Mouse (Mus musculus): ENCODE measurements at regions not wholly inside any gene's neighbourhood (a gene's known extent, or its start where the extent isn't known, plus 50 kb on each side); places are given as distances from the start of the nearest gene placed in this dataset.
A peak's percentile ranks its signal among the peaks of the same experiment; 100 is the strongest.

DNA sequence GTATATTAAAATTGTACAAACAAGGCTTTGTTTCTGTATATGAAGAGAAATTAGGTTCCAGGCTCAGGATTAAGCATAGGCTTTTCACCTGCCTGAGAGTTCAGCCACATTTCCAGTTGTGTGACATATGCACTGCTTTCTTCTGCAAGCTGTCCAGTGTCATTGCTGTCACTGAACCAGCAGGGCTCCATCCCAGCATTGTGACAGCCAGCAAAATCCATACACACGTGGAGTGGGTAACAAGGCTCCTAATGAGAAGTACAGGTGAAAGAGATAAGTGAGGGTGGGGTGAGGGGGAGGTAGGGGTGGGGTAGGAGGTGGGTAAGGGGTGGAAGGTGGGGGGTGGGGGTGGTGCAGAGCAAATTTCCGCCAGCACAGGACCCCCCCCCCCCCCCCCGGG lies 144.1 kb downstream of the Cd24a start:
- Histone ChIP-seq H3K9me3 (replicated peaks) (peaks cover 3% of the 10 kb centered on the region; the same call in 1 of the 2 replicates), H3K27me3 (replicated peaks) (no peaks in the 10 kb centered on the region), H3K27ac (ENCODE audit: poor library complexity, severe bottlenecking) (no peak overlapping the region), H3K9ac (no peak overlapping the region), H3K36me3 (no peaks in the 10 kb centered on the region), H3K4me3 (no peak overlapping the region), H3K4me1 (replicated peaks) (peaks cover 27% of the 10 kb centered on the region), H3K4me2 (peak overlapping the region; percentile 85)
- 3% methylated on average over 3 of the region's 3 CpGs for WGBS
- ATAC-seq (ENCODE audit: insufficient number of reproducible peaks, low FRiP score): no peak

DNA sequence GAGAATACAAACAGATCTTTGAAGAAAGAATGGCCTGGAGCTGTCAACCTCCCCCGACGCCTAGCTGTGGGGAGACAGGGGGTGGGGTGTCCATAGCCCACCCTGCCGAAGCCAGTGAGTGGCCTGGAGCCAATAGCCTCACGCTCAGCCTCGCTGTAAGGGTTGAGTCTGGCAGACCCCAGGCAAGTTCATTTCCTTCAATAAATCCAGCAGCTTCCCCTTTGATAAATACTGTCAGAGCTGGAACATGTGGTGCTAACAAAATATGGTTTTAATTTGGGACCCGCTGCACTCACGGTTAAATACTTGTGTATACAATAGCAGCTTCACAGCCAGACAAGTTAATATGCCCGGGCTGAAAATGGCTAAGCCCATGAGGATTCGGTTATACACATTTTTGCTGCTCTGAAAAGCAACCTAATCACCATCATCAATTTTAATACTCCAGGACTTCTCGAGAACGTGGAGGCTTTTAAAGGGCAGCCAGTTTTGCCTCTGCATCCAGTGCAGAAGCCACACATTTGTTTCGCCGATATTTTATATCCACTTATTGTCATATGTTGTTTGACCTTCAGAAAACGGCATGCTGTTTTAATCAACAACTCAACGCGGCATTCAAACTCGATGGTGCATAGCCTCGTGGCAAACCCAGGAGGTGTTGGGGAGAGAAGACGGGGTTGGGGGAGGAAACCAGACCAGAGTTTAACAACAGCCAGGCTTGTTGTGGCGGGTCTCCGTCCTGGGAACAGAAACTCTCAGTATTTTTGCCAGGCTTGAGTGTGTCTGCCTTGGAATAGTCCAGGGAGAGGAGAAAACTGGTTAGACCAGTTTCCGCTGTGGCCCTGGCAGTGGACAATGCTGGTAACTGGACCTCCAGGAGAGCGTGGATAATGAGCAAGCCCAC lies 144.9 kb downstream of the Cd24a start:
- no peak for ATAC-seq (ENCODE audit: insufficient number of reproducible peaks, low FRiP score)
- Histone ChIP-seq H3K4me3 (peak overlapping the region; percentile 44), H3K36me3 (no peaks in the 10 kb centered on the region), H3K27ac (ENCODE audit: poor library complexity, severe bottlenecking) (no peak overlapping the region), H3K9ac (peak overlapping the region; percentile 68), H3K27me3 (replicated peaks) (no peaks in the 10 kb centered on the region), H3K4me1 (replicated peaks) (peaks cover 27% of the 10 kb centered on the region), H3K9me3 (replicated peaks) (no peaks in the 10 kb centered on the region), H3K4me2 (peak overlapping the region; percentile 85)
- WGBS: 10% methylated on average over 23 of the region's 23 CpGs

DNA sequence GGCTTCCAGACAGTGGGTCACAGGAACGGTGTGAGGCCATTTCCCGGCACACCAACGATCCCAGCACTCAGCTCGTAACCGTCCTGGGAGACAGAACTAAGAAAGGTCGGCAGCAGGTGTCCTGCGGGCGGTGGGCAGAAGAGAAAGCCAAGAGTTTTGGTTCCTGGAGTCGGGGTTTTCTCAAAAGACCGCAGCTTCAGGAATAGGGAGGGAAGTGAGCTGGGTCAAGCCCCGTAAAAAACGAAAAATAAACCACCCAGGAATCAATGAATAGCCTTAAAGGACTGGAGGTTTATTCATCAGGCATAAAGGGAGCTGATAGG lies 145.5 kb downstream of the Cd24a start:
- Histone ChIP-seq H3K36me3 (no peaks in the 10 kb centered on the region), H3K4me2 (peak overlapping the region; percentile 85), H3K27ac (ENCODE audit: poor library complexity, severe bottlenecking) (no peak overlapping the region), H3K4me1 (replicated peaks) (peaks cover 23% of the 10 kb centered on the region), H3K9me3 (replicated peaks) (no peaks in the 10 kb centered on the region), H3K27me3 (replicated peaks) (no peaks in the 10 kb centered on the region), H3K9ac (peak overlapping the region; percentile 68), H3K4me3 (peak overlapping the region; percentile 44)
- 5% methylated on average over 12 of the region's 12 CpGs for WGBS
- no peak for ATAC-seq (ENCODE audit: insufficient number of reproducible peaks, low FRiP score)

DNA sequence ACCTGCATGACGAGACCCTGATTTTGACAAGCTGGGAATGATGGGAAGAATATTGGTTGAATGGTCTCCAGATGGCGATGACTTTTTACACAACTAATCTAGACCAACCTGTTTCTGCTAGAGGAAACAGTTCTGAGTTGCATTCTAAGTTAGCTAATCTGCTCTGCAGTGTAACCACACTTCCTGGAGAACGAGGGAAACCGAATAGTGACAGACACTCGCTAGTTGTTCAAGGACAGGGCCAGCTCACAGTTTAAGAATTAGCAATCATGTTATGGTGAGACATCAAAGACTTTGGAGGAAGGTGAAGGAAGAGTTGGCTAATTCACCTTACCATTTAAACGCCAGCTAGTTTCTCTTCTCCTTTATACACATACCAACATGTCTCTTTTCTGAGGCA lies 149.7 kb downstream of the Cd24a start:
- 72% methylated on average over 6 of the region's 6 CpGs for WGBS
- Histone ChIP-seq H3K27ac (ENCODE audit: poor library complexity, severe bottlenecking) (no peak overlapping the region), H3K9me3 (replicated peaks) (no peaks in the 10 kb centered on the region)

DNA sequence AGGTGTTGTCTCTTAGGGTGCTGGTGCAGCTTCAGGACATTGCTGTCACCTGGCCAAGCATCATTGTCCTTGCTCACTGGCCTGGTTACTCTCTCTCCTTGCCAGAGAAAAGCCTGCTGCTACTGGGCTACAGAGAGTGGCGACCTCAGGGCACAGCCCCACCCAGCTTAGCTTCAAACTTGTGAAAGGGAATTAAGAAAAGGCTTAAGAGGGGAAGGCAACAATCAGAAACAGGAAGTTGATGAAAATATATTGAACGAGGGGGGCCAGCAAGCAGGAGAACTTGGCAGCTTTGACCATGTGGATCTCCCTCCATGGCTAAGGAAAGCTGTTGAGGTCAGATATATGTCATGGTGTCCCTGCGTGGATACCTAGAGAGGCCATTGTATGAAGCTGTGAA lies 151.1 kb downstream of the Cd24a start:
- Histone ChIP-seq H3K4me2 (no peak overlapping the region), H3K4me1 (replicated peaks) (no peaks in the 10 kb centered on the region), H3K36me3 (no peaks in the 10 kb centered on the region), H3K9me3 (replicated peaks) (no peaks in the 10 kb centered on the region), H3K4me3 (no peak overlapping the region), H3K9ac (no peak overlapping the region), H3K27me3 (replicated peaks) (no peaks in the 10 kb centered on the region), H3K27ac (ENCODE audit: poor library complexity, severe bottlenecking) (no peak overlapping the region)
- 67% methylated on average over 3 of the region's 3 CpGs for WGBS
- no peak for ATAC-seq (ENCODE audit: insufficient number of reproducible peaks, low FRiP score)

More for the DNA sequence above, 149.7 kb downstream of the Cd24a start:
- no peak for ATAC-seq (ENCODE audit: insufficient number of reproducible peaks, low FRiP score)
- H3K4me3 ChIP-seq: no peak overlapping the region
- H3K4me1 ChIP-seq (replicated peaks): peaks cover 11% of the 10 kb centered on the region
- no peaks in the 10 kb centered on the region for H3K36me3 ChIP-seq
- no peak overlapping the region for H3K4me2 ChIP-seq
- no peaks in the 10 kb centered on the region for H3K27me3 ChIP-seq (replicated peaks)
- H3K9ac ChIP-seq: no peak overlapping the region

DNA sequence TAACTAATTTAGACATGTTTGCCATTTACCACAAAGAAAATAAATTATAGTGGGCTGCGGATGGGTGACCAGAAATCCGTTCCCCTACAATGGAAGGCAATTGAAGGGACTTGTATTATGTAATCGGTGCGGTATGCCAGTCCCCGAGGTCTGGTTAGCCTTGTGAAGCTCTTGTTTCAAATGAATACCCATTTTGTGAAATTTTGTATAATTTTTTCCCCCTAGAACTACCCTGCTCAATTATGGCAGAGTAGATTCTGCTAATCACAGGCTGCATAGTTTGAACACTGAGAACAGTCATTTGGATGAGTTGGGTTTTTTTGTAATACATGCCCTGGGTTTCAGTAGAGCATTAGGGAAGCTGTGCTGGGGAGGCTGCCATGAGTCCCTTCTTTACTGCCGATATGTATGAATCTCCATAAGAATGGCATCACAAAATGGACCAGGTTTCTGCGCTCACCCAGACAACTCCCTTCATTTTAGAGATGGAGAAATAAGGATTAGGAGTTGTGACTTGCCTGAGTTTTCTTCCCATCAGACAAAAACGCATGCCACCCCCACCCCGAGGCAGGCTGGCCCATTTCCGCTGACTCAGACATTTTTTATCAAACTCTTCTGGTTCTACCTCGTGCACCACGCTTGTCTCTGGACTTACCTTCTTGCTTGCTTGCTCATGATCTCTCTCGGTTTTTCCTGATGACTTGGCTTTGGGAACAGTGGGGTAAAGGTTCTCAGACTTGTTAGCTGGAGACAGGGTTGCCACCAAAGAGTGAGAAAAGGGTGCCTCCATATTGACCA lies 155.7 kb downstream of the Cd24a start:
- no peak overlapping the region for H3K4me2 ChIP-seq

DNA sequence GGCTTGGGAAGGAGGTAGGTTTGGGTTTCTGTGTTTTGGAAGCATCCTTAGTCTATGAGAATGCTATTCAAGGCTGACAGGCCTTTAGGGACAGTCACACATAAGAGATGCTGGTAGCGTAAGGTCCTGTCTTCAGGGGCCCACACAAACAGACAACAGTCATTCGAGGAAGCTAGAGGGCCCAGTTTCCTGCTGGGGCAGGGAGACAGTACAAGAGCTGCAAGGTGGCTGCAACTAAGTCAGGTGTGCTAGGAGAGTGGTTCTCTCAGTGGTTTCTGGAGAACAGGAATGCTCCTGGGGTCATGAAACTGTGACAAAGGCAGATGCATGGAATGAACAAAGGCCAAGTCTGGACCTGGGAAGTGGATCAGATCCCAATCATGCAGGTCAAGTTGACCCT lies 161.1 kb downstream of the Cd24a start:
- H3K36me3 ChIP-seq: no peaks in the 10 kb centered on the region
- no peak overlapping the region for H3K4me3 ChIP-seq
- 71% methylated on average over 2 of the region's 2 CpGs for WGBS
- no peak overlapping the region for H3K4me2 ChIP-seq
- peaks cover 37% of the 10 kb centered on the region for H3K4me1 ChIP-seq (replicated peaks)
- no peaks in the 10 kb centered on the region for H3K27me3 ChIP-seq (replicated peaks)
- ATAC-seq (ENCODE audit: insufficient number of reproducible peaks, low FRiP score): no peak
- 0 out of 2 replicates have a peak, but pooled peaks cover 2% of the 10 kb centered on the region for H3K9me3 ChIP-seq (replicated peaks)
- peak overlapping the region; percentile 84; the same call in 1 of the 2 replicates for H3K27ac ChIP-seq (ENCODE audit: poor library complexity, severe bottlenecking)
- H3K9ac ChIP-seq: no peak overlapping the region

More for the DNA sequence above, 155.7 kb downstream of the Cd24a start:
- Histone ChIP-seq H3K27me3 (replicated peaks) (no peaks in the 10 kb centered on the region), H3K4me1 (replicated peaks) (no peaks in the 10 kb centered on the region), H3K4me3 (no peak overlapping the region), H3K9ac (no peak overlapping the region), H3K36me3 (no peaks in the 10 kb centered on the region), H3K27ac (ENCODE audit: poor library complexity, severe bottlenecking) (no peak overlapping the region), H3K9me3 (replicated peaks) (0 out of 2 replicates have a peak, but pooled peaks cover 2% of the 10 kb centered on the region)
- 79% methylated on average over 13 of the region's 13 CpGs for WGBS
- no peak for ATAC-seq (ENCODE audit: insufficient number of reproducible peaks, low FRiP score)

DNA sequence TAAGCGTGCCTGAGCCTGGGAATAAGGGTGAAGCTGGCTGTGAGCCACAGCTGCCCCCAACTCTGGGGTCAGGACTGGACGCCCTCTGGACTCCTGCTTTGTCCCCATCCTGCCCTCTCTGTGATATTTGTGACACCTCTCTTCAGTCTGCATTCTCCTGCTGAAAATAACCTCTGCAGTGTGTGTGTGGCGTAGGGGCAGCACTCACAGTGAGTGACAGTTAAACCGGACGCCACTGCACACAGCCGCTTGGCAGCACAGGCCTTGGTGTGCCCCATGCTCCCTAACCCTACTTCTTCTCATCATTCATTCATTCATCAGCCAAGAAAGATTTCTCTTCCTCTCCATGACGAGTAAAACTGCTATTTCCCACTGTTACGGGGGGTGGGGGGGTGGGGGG lies 161.6 kb downstream of the Cd24a start:
- Histone ChIP-seq H3K4me3 (no peak overlapping the region), H3K4me1 (replicated peaks) (peaks cover 37% of the 10 kb centered on the region), H3K9ac (no peak overlapping the region), H3K27ac (ENCODE audit: poor library complexity, severe bottlenecking) (peak overlapping the region; percentile 84), H3K4me2 (peak overlapping the region; percentile 51), H3K27me3 (replicated peaks) (no peaks in the 10 kb centered on the region), H3K9me3 (replicated peaks) (0 out of 2 replicates have a peak, but pooled peaks cover 2% of the 10 kb centered on the region), H3K36me3 (no peaks in the 10 kb centered on the region)
- WGBS: 29% methylated on average over 8 of the region's 8 CpGs
- peak; percentile 66; the same call in 1 of the 2 replicates for ATAC-seq (ENCODE audit: insufficient number of reproducible peaks, low FRiP score)

DNA sequence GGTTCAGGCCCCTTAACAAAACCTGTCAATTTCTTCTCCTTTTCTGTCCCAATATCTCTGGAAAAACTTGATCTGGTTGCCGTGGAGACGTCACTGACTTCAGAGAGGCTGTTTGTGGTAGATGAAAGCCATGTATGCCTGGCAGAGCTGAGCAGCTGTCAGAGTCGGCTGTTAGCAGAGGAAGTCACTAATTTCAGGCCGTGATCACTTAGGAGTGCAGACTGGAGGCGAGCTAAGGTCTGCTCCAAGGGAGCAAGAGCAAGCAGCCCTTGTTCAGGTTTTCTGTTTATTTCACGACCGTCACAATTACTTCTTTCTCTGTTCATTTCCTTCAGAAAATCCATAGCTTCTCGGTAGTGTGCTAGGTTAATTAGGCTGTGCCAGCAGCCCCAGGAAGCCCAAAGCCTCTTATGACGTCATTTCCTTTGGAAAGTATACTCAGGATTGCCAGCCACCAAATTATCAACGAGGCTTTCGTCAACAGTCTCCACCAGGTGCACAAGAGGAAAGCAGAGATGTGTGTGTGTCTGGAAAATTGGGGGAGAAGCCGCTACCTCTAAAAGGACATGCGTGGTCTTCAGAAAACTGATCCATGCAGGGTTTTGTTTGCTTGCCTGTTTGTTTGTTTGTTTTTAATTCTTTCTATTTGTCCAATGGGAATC lies 161.2 kb downstream of the Qrsl1 start:
- ATAC-seq (ENCODE audit: insufficient number of reproducible peaks, low FRiP score): no peak
- H3K4me2 ChIP-seq: peak overlapping the region; percentile 51
- H3K9me3 ChIP-seq (replicated peaks): 0 out of 2 replicates have a peak, but pooled peaks cover 2% of the 10 kb centered on the region
- H3K36me3 ChIP-seq: no peaks in the 10 kb centered on the region
- H3K4me1 ChIP-seq (replicated peaks): peaks cover 37% of the 10 kb centered on the region
- H3K4me3 ChIP-seq: no peak overlapping the region
- WGBS: 25% methylated on average over 13 of the region's 13 CpGs
- H3K27me3 ChIP-seq (replicated peaks): no peaks in the 10 kb centered on the region
- H3K27ac ChIP-seq (ENCODE audit: poor library complexity, severe bottlenecking): peak overlapping the region; percentile 84
- H3K9ac ChIP-seq: no peak overlapping the region

DNA sequence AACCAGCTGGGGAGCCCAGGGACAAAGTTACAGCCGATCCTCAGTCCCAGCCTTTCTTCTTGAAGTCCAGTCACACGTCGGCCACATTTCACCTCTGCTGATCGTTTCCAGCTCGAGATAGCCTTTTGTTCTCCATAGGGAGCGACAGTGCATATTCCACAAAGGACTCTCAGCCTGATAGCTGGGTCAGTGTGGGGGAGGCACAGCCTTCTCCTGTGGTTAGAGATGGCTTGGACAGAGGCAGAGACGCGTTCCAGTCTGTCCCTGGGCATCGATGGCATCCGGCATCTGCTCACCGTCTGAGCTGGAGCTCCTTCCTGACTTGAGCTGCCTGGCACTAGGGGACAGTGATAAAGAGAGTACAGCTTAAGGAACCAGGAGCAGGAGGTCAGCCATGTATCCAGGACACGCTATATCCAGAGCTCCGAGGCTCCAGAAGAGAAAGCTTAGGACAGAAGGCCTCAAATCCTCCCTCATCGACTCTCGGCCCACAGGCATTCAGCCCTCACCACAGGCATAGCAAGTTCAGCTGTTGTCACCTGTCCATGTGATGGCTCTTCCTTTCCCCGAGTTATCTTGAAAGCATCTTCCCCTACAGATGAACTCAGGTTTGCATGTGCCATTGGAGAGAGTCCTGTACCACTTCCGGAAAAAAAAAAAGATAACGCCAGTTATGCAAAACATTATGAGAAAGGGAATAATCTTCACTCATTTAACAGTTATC lies 160.0 kb downstream of the Qrsl1 start:
- ATAC-seq (ENCODE audit: insufficient number of reproducible peaks, low FRiP score): peak; percentile 68; the same call in 1 of the 2 replicates

More for the DNA sequence above, 160.0 kb downstream of the Qrsl1 start:
- peak overlapping the region; percentile 28 for H3K4me2 ChIP-seq
- no peak overlapping the region for H3K4me3 ChIP-seq
- WGBS: 30% methylated on average over 18 of the region's 18 CpGs
- no peaks in the 10 kb centered on the region for H3K27me3 ChIP-seq (replicated peaks)
- no peaks in the 10 kb centered on the region for H3K36me3 ChIP-seq
- H3K27ac ChIP-seq (ENCODE audit: poor library complexity, severe bottlenecking): peak overlapping the region; percentile 84; the same call in 1 of the 2 replicates
- H3K4me1 ChIP-seq (replicated peaks): peaks cover 37% of the 10 kb centered on the region
- 0 out of 2 replicates have a peak, but pooled peaks cover 2% of the 10 kb centered on the region for H3K9me3 ChIP-seq (replicated peaks)
- 0 out of 2 replicates have a peak overlapping the region, but pooled peaks have one; percentile 49 for H3K9ac ChIP-seq

Data from heart, embryonic 12.5 days (tissue).